Mouse (Mus musculus) small intestine, adult 2 months (tissue): Measurements from ENCODE around the gene Litaf. TPM values are rescaled to one million over a fixed set of nuclear protein-coding genes. Genes with fewer than 3 reads are reported as not detected.

Experiments used
- H3K27ac ChIP-seq: fragments of 200-500 bp; 2 replicates; pipeline ENCODE4 v1.5.1; 2012; ENCODE audit warnings: low read depth, low read length, control low read depth, inconsistent platforms; ENCODE audit not compliant: insufficient read depth
- H3K27me3 ChIP-seq: fragments of 200-500 bp; 2 replicates; pipeline ENCODE4 v1.6.1; 2012; ENCODE audit warnings: mild to moderate bottlenecking, moderate library complexity, low read length, inconsistent platforms; ENCODE audit not compliant: control insufficient read depth, insufficient read depth
- H3K36me3 ChIP-seq: fragments of 200-500 bp; 2 replicates; pipeline ENCODE4 v1.6.1; 2012; ENCODE audit warnings: mild to moderate bottlenecking, low read length, control low read depth, inconsistent platforms; ENCODE audit not compliant: control insufficient read depth, insufficient read depth
- H3K4me1 ChIP-seq: fragments of 200-500 bp; 2 replicates; pipeline ENCODE4 v1.6.1; 2012; ENCODE audit warnings: low read length, inconsistent platforms, mixed read lengths; ENCODE audit not compliant: control insufficient read depth, insufficient read depth, insufficient read length
- H3K4me3 ChIP-seq: fragments of 200-500 bp; 2 replicates; pipeline ENCODE4 v1.5.1; 2012; ENCODE audit warnings: low read depth, mild to moderate bottlenecking, control low read depth, inconsistent platforms, low read length, moderate library complexity
- CTCF ChIP-seq: fragments of 200-500 bp; IDR thresholded peaks from 2 replicates; pipeline ENCODE4 v1.5.1; 2012; ENCODE audit warnings: low read depth, mild to moderate bottlenecking, control low read depth, inconsistent platforms, low read length, moderate library complexity, mixed read lengths; ENCODE audit not compliant: insufficient replicate concordance, insufficient read length; ENCODE audit errors: extremely low read depth
- POLR2A ChIP-seq: fragments of 200-500 bp; IDR thresholded peaks from 2 replicates; pipeline ENCODE4 v1.6.1; 2012; ENCODE audit warnings: low read depth, mild to moderate bottlenecking, control low read depth, inconsistent platforms, low read length, moderate library complexity
- WGBS: fragments of 180-500 bp; shearing (Covaris S2); methylation state at CpG from one replicate; pipeline ENCODE4 v1.1.7; 2018; 5-methylcytosine and 5-hydroxymethylcytosine counted together
- polyA plus RNA-seq: library from polyadenylated mRNA; depleted of rRNA; stranded (reverse); fragments of >200 nt; gene quantifications from 2 replicates; pipeline ENCODE4 v1.2.3, GENCODE M21; 2012; rRNA removed

The Litaf gene
- polyA plus RNA-seq, 1 experiment, result 497 TPM

DNA sequence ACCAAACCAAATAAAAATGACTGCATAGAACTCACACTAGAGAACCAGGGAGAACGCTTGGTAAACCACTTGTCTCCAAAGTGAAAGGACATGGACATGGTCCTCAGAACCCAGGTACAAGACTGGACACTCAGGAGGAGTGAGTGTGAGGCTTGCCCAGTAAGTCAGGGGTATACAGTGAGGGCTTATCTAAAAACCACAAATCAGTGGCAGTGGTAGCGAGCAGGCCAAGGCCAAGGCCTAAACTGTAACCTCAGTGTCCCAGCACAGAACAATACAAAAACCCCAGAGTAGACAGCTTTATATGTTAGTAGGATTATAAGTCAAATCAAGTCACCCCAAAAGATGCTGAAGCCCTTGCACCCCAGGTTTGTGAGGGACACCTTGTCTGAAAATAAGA is 154.9 kb downstream of the Litaf start:
- no peaks in the 10 kb centered on the region for H3K4me1 ChIP-seq
- 93% methylated on average over 2 of the region's 2 CpGs for WGBS
- no peak overlapping the region for H3K4me3 ChIP-seq
- no peaks in the 10 kb centered on the region for H3K27me3 ChIP-seq
- no peak for TF ChIP-seq POLR2A
- TF ChIP-seq CTCF, result no peak
- H3K36me3 ChIP-seq, result no peaks in the 10 kb centered on the region
- H3K27ac ChIP-seq, result no peak overlapping the region

DNA sequence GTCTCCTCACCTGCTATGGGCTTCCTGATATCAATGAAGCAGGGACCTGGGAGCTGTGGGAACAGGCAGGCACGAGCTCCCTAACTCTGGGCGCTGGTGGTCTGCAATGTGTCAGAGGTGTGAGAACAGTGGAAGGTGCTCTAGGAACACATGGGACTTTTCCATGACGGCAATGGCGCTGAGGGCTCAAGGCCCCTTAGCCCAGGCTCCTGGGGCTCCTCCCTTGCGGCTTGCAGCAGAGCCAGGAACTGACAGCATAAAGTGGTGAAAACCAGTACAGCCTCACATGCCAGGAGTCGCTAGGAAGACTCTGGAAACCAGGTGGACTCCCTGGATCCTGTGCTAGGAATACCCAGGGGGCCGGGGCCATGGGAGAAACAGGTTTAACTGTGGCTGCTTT is 155.4 kb downstream of the Litaf start:
- WGBS, result 88% methylated on average over 7 of the region's 7 CpGs
- TF ChIP-seq POLR2A, result no peak
- no peak for TF ChIP-seq CTCF
- Histone ChIP-seq H3K27ac (no peak overlapping the region), H3K27me3 (no peaks in the 10 kb centered on the region), H3K36me3 (no peaks in the 10 kb centered on the region), H3K4me3 (no peak overlapping the region), H3K4me1 (peaks cover 2% of the 10 kb centered on the region; the same call in 1 of the 2 replicates)

Other genes with a start within 250 kb of the Litaf start
- 3.1 and 8.4 TPM in 2 replicates for gene Rmi2, start 231.1 kb downstream of the Litaf start, polyA plus RNA-seq
- 3.4 and 4.3 TPM in 2 replicates for gene Snn, start 5.2 kb downstream of the Litaf start, polyA plus RNA-seq
- 29.7 and 39.1 TPM in 2 replicates for gene Txndc11, start 68.5 kb upstream of the Litaf start, polyA plus RNA-seq
- 13.1 and 23.2 TPM in 2 replicates for gene Zc3h7a, start 110.2 kb upstream of the Litaf start, polyA plus RNA-seq
- gene Rsl1d1, start 137.2 kb upstream of the Litaf start, polyA plus RNA-seq, result 0.39 and 0.98 TPM in 2 replicates
- 25.4 and 36.0 TPM in 2 replicates for gene Gspt1, start 188.2 kb upstream of the Litaf start, polyA plus RNA-seq
- gene Tnfrsf17, start 247.7 kb upstream of the Litaf start, polyA plus RNA-seq, result 4.7 and 12.2 TPM in 2 replicates